Mouse (Mus musculus) hindbrain, embryonic 13.5 days (tissue): Measurements from ENCODE around the gene Asap2. TPM values are rescaled to one million over a fixed set of nuclear protein-coding genes. Genes with fewer than 3 reads are reported as not detected.

Source experiments
- ATAC-seq: fragments of 200-750 bp; cut with Nextera tagmentation; 2 replicates; pipeline ENCODE4 v1.8.0; 2017; ENCODE audit warnings: moderate TSS enrichment; ENCODE audit not compliant: low FRiP score
- H3K27ac ChIP-seq: fragments of 300-500 bp; sonication (generic); 2 replicates; pipeline ENCODE4 v1.5.1; 2015; ENCODE audit warnings: inconsistent platforms, mild to moderate bottlenecking, moderate library complexity
- H3K27me3 ChIP-seq: fragments of 300-500 bp; sonication (generic); 2 replicates; pipeline ENCODE4 v1.6.1; 2015; ENCODE audit warnings: mild to moderate bottlenecking, inconsistent platforms
- H3K36me3 ChIP-seq: fragments of 300-500 bp; sonication (generic); 2 replicates; pipeline ENCODE4 v1.6.1; 2015; ENCODE audit warnings: mild to moderate bottlenecking, inconsistent platforms
- H3K4me1 ChIP-seq: fragments of 300-500 bp; sonication (generic); replicated peaks from 2 replicates; pipeline ENCODE4 v1.6.1; 2015; ENCODE audit warnings: inconsistent platforms
- H3K4me2 ChIP-seq: fragments of 300-500 bp; sonication (generic); 2 replicates; pipeline ENCODE4 v1.6.1; 2015; ENCODE audit warnings: inconsistent platforms, mild to moderate bottlenecking, moderate library complexity
- H3K4me3 ChIP-seq: fragments of 300-500 bp; sonication (generic); 2 replicates; pipeline ENCODE4 v1.5.1; 2015; ENCODE audit warnings: mild to moderate bottlenecking, inconsistent platforms
- H3K9ac ChIP-seq: fragments of 300-500 bp; sonication (generic); 2 replicates; pipeline ENCODE4 v1.6.1; 2015; ENCODE audit warnings: mild to moderate bottlenecking, inconsistent platforms
- H3K9me3 ChIP-seq: fragments of 300-500 bp; sonication (generic); 2 replicates; pipeline ENCODE4 v1.6.1; 2016; ENCODE audit warnings: inconsistent platforms
- WGBS: fragments of 180-500 bp; shearing (Covaris S2); methylation state at CpG from one replicate; pipeline ENCODE4 v1.1.7; 2015; 5-methylcytosine and 5-hydroxymethylcytosine counted together
- polyA plus RNA-seq: library from polyadenylated mRNA; unstranded; fragments of >200 nt; fragmentation: Nextera tagmentation; extraction: Ambion mirVana; gene quantifications from 2 replicates; pipeline ENCODE4 v1.2.1, GENCODE M21; 2015

The Asap2 gene
- polyA plus RNA-seq, 1 experiment from 2014 or later, result 13.3 TPM

GRCm38 (mm10) chr12:21265501-21265900 lies 275.2 kb downstream of the Asap2 start:
- no peak for ATAC-seq

GRCm38 (mm10) chr12:21265946-21266783 lies 275.9 kb downstream of the Asap2 start:
- Histone ChIP-seq H3K9ac (no peak overlapping the region), H3K9me3 (no peaks in the 10 kb centered on the region), H3K4me2 (no peak overlapping the region), H3K4me1 (no peaks in the 10 kb centered on the region), H3K27me3 (no peaks in the 10 kb centered on the region), H3K36me3 (peaks cover 84% of the 10 kb centered on the region), H3K27ac (no peak overlapping the region), H3K4me3 (no peak overlapping the region)
- ATAC-seq, result peak; percentile 89
- 80% methylated on average over 14 of the region's 14 CpGs for WGBS

More at GRCm38 (mm10) chr12:21265501-21265900, 275.2 kb downstream of the Asap2 start:
- Histone ChIP-seq H3K27me3 (no peaks in the 10 kb centered on the region), H3K36me3 (peaks cover 83% of the 10 kb centered on the region), H3K9me3 (no peaks in the 10 kb centered on the region), H3K4me3 (no peak overlapping the region), H3K4me2 (no peak overlapping the region), H3K27ac (no peak overlapping the region; the same call in 1 of the 2 replicates), H3K9ac (no peak overlapping the region), H3K4me1 (no peaks in the 10 kb centered on the region)
- 85% methylated on average over 4 of the region's 4 CpGs for WGBS

- WGBS, result 79% methylated on average over 2 of the region's 2 CpGs
- H3K4me1 ChIP-seq, result no peaks in the 10 kb centered on the region
- no peaks in the 10 kb centered on the region for H3K9me3 ChIP-seq
- H3K4me3 ChIP-seq, result no peak overlapping the region
- no peak overlapping the region for H3K27ac ChIP-seq
- H3K9ac ChIP-seq, result no peak overlapping the region
- H3K27me3 ChIP-seq, result no peaks in the 10 kb centered on the region
- ATAC-seq, result peak; percentile 43; the same call in 1 of the 2 replicates
- H3K36me3 ChIP-seq, result peaks cover 84% of the 10 kb centered on the region
- H3K4me2 ChIP-seq, result no peak overlapping the region
Observed at GRCm38 (mm10) chr12:21266784-21267098, 276.5 kb downstream of the Asap2 start.

- Histone ChIP-seq H3K9ac (no peak overlapping the region), H3K4me2 (no peak overlapping the region), H3K27me3 (no peaks in the 10 kb centered on the region), H3K4me1 (no peaks in the 10 kb centered on the region), H3K27ac (no peak overlapping the region), H3K4me3 (no peak overlapping the region), H3K9me3 (no peaks in the 10 kb centered on the region), H3K36me3 (peaks cover 76% of the 10 kb centered on the region)
- 92% methylated on average over 8 of the region's 8 CpGs for WGBS
- ATAC-seq, result no peak
Observed at GRCm38 (mm10) chr12:21268083-21268616, 277.9 kb downstream of the Asap2 start.

- peak overlapping the region; percentile 35; the same call in 1 of the 2 replicates for H3K27ac ChIP-seq
- ATAC-seq, result no peak
- H3K9me3 ChIP-seq, result no peaks in the 10 kb centered on the region
- 71% methylated on average over 7 of the region's 7 CpGs for WGBS
- H3K27me3 ChIP-seq, result no peaks in the 10 kb centered on the region
- no peak overlapping the region for H3K4me3 ChIP-seq
- peaks cover 42% of the 10 kb centered on the region for H3K36me3 ChIP-seq
- no peak overlapping the region for H3K4me2 ChIP-seq
- no peaks in the 10 kb centered on the region for H3K4me1 ChIP-seq
- H3K9ac ChIP-seq, result no peak overlapping the region
Observed at GRCm38 (mm10) chr12:21274446-21274845, 284.2 kb downstream of the Asap2 start.

GRCm38 (mm10) chr12:21277352-21277864 lies 287.1 kb downstream of the Asap2 start:
- Histone ChIP-seq H3K4me2 (no peak overlapping the region), H3K27me3 (no peaks in the 10 kb centered on the region), H3K36me3 (peaks cover 15% of the 10 kb centered on the region), H3K4me1 (no peaks in the 10 kb centered on the region), H3K4me3 (no peak overlapping the region), H3K9ac (no peak overlapping the region), H3K27ac (no peak overlapping the region), H3K9me3 (no peaks in the 10 kb centered on the region)
- ATAC-seq, result no peak
- 86% methylated on average over 1 of the region's 1 CpGs for WGBS

GRCm38 (mm10) chr12:21284761-21285441 lies 294.6 kb downstream of the Asap2 start, which contains the start of gene Cpsf3:
Gene Cpsf3 (plus strand): TSS chr12:21285391.
- WGBS, result 58% methylated on average over 11 of the region's 11 CpGs
- no peaks in the 10 kb centered on the region for H3K27me3 ChIP-seq
- no peak for ATAC-seq
- H3K9ac ChIP-seq, result peak within 1 kb of the TSS; percentile 90
- H3K27ac ChIP-seq, result peak within 1 kb of the TSS; percentile 94
- H3K36me3 ChIP-seq, result no peaks in the 10 kb centered on the region; the same call in 1 of the 2 replicates
- peak within 1 kb of the TSS; percentile 65 for H3K4me3 ChIP-seq
- H3K4me2 ChIP-seq, result peak within 1 kb of the TSS; percentile 83
- H3K9me3 ChIP-seq, result no peaks in the 10 kb centered on the region
- H3K4me1 ChIP-seq, result peaks cover 35% of the 10 kb centered on the region

GRCm38 (mm10) chr12:21285508-21286242 lies 295.4 kb downstream of the Asap2 start:
- no peaks in the 10 kb centered on the region for H3K27me3 ChIP-seq
- H3K9ac ChIP-seq, result peak overlapping the region; percentile 90
- WGBS, result under 1% methylated on average over 42 of the region's 47 CpGs
- H3K4me1 ChIP-seq, result peaks cover 35% of the 10 kb centered on the region
- H3K9me3 ChIP-seq, result no peaks in the 10 kb centered on the region
- peak overlapping the region; percentile 94 for H3K27ac ChIP-seq
- peak overlapping the region; percentile 83 for H3K4me2 ChIP-seq
- H3K36me3 ChIP-seq, result peaks cover 7% of the 10 kb centered on the region; the same call in 1 of the 2 replicates
- H3K4me3 ChIP-seq, result peak overlapping the region; percentile 65
- no peak for ATAC-seq

GRCm38 (mm10) chr12:21286243-21286622 lies 296.0 kb downstream of the Asap2 start, which contains the start of gene Itgb1bp1:
Gene Itgb1bp1 (minus strand): TSS chr12:21286284.
- peak within 1 kb of the TSS; percentile 65 for H3K4me3 ChIP-seq
- peaks cover 13% of the 10 kb centered on the region for H3K36me3 ChIP-seq
- ATAC-seq, result peak; percentile 94
- H3K4me2 ChIP-seq, result peak within 1 kb of the TSS; percentile 83
- under 1% methylated on average over 28 of the region's 28 CpGs for WGBS
- peaks cover 35% of the 10 kb centered on the region for H3K4me1 ChIP-seq
- H3K9ac ChIP-seq, result peak within 1 kb of the TSS; percentile 90
- H3K27ac ChIP-seq, result peak within 1 kb of the TSS; percentile 94
- no peaks in the 10 kb centered on the region for H3K9me3 ChIP-seq
- H3K27me3 ChIP-seq, result no peaks in the 10 kb centered on the region

- Histone ChIP-seq H3K27me3 (no peaks in the 10 kb centered on the region), H3K4me2 (peak overlapping the region; percentile 83), H3K9me3 (no peaks in the 10 kb centered on the region), H3K4me3 (peak overlapping the region; percentile 65), H3K36me3 (peaks cover 20% of the 10 kb centered on the region), H3K9ac (peak overlapping the region; percentile 90), H3K4me1 (peaks cover 35% of the 10 kb centered on the region), H3K27ac (peak overlapping the region; percentile 94)
- ATAC-seq, result peak; percentile 55
- 36% methylated on average over 18 of the region's 18 CpGs for WGBS
Observed at GRCm38 (mm10) chr12:21286712-21287650, 296.7 kb downstream of the Asap2 start.
